Mouse (Mus musculus) kidney, postnatal 0 days (tissue): ENCODE measurements around the gene Mlip. TPM values are rescaled to one million over a fixed set of nuclear protein-coding genes. Genes with fewer than 3 reads are reported as not detected.

ENCODE experiments used
- ATAC-seq: fragments of 200-750 bp; cut with Nextera tagmentation; replicated peaks from 2 replicates; pipeline ENCODE4 v1.8.0; 2017; ENCODE audit warnings: low read depth, moderate number of reproducible peaks, moderate TSS enrichment, moderate library complexity; ENCODE audit not compliant: low FRiP score
- DNase-seq: peaks from one replicate; pipeline ENCODE4 v3.0.0-alpha.2; 2016; ENCODE audit warnings: low spot score
- H3K27ac ChIP-seq: fragments of 300-500 bp; sonication (generic); 2 replicates; pipeline ENCODE4 v1.5.1; 2014; ENCODE audit warnings: mild to moderate bottlenecking
- H3K27me3 ChIP-seq: fragments of 300-500 bp; sonication (generic); 2 replicates; pipeline ENCODE4 v1.6.1; 2014; ENCODE audit warnings: low read length, mixed read lengths; ENCODE audit not compliant: insufficient read depth
- H3K36me3 ChIP-seq: fragments of 300-500 bp; sonication (generic); 2 replicates; pipeline ENCODE4 v1.6.1; 2014; ENCODE audit warnings: low read length, mixed read lengths; ENCODE audit not compliant: insufficient read depth
- H3K4me1 ChIP-seq: fragments of 300-500 bp; sonication (generic); replicated peaks from 2 replicates; pipeline ENCODE4 v1.6.1; 2014; ENCODE audit warnings: antibody characterized with exemption, low read length, mixed read lengths; ENCODE audit not compliant: insufficient read depth
- H3K4me2 ChIP-seq: fragments of 300-500 bp; sonication (generic); 2 replicates; pipeline ENCODE4 v1.6.1; 2014; ENCODE audit warnings: mild to moderate bottlenecking, low read length, moderate library complexity, mixed read lengths
- H3K4me3 ChIP-seq: fragments of 300-500 bp; sonication (generic); replicated peaks from 2 replicates; pipeline ENCODE4 v1.5.1; 2014; ENCODE audit warnings: low read depth, low read length
- H3K9ac ChIP-seq: fragments of 300-500 bp; sonication (generic); 2 replicates; pipeline ENCODE4 v1.6.1; 2014; ENCODE audit warnings: low read depth, low read length
- H3K9me3 ChIP-seq: fragments of 300-500 bp; sonication (generic); replicated peaks from 2 replicates; pipeline ENCODE4 v1.6.1; 2016; ENCODE audit warnings: low read length, inconsistent platforms, mixed read lengths
- CTCF ChIP-seq: IDR thresholded peaks from 2 replicates; pipeline ENCODE4 v1.5.1; 2016; ENCODE audit warnings: antibody characterized with exemption, low read depth, mild to moderate bottlenecking, moderate library complexity
- WGBS: fragments of 180-500 bp; shearing (Covaris S2); extraction: QIAGEN DNeasy Blood & Tissue Kit; methylation state at CpG from one replicate; pipeline ENCODE4 v1.1.7; 2014; 5-methylcytosine and 5-hydroxymethylcytosine counted together
- polyA plus RNA-seq: library from polyadenylated mRNA; unstranded; fragments of >200 nt; fragmentation: Nextera tagmentation; extraction: Ambion mirVana; gene quantifications from 2 replicates; pipeline ENCODE4 v1.2.1, GENCODE M21; 2015

Gene Mlip
- polyA plus RNA-seq, 1 experiment from 2014 or later: 0.12 TPM

DNA sequence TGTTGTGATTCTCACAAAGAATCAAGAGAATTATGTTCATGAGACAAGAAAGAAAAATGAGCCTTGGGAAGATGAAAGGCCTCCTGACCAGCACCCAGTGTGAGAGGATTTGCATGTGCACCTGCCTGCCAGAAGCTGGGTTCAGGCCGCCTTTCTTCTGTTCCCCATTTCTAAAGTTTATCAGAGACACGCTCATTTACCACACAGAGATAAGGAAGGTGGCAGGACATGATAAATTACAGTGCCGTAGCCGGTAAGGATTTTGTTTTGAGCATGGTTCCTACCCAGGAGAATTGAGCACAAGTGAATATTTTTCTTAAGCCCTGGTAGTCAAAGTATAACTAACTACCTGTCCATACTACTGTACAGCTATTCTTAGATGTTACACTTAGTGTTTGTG is 93.7 kb downstream of the Mlip start:
- H3K36me3 ChIP-seq: no peaks in the 10 kb centered on the region
- H3K27me3 ChIP-seq: no peaks in the 10 kb centered on the region
- H3K27ac ChIP-seq: no peak overlapping the region
- H3K4me1 ChIP-seq: no peaks in the 10 kb centered on the region
- no peak overlapping the region for H3K4me2 ChIP-seq
- no peaks in the 10 kb centered on the region for H3K9me3 ChIP-seq
- TF ChIP-seq CTCF: no peak
- DNase-seq (no peak), ATAC-seq (no peak)
- no peak overlapping the region for H3K4me3 ChIP-seq
- no peak overlapping the region for H3K9ac ChIP-seq
- 33% methylated on average over 4 of the region's 4 CpGs for WGBS

- whole genome bisulfite sequencing: 62% methylated on average over 6 of the region's 6 CpGs
- no peak overlapping the region for H3K9ac ChIP-seq
- no peak overlapping the region for H3K27ac ChIP-seq
- TF ChIP-seq CTCF: no peak
- no peak overlapping the region for H3K4me2 ChIP-seq
- H3K4me1 ChIP-seq: no peaks in the 10 kb centered on the region
- DNase-seq (no peak), ATAC-seq (no peak)
- H3K36me3 ChIP-seq: no peaks in the 10 kb centered on the region
- H3K9me3 ChIP-seq: no peaks in the 10 kb centered on the region
- H3K27me3 ChIP-seq: no peaks in the 10 kb centered on the region
- no peak overlapping the region for H3K4me3 ChIP-seq
Measured at GRCm38 (mm10) chr9:77258265-77258664, 94.5 kb downstream of the Mlip start.

DNA sequence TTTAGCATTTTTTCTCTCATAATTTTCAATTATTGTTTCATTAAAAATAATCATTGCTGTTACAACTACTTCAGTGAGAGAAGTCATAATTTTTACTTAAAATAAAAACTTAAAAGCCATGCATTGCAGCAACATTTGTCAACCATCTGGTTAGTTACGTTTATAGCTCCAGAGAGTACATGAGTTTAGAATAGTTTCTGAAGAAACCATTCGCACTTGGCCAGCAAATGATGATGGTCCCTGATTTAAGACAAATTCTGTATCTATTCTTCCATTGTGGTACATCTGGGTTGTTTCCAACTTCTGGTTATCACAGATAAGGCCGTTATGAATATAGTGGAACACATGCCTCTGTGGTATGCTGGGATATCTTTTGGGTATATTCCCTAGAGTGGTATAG is 98.3 kb downstream of the Mlip start:
- Histone ChIP-seq H3K9me3 (no peaks in the 10 kb centered on the region), H3K27me3 (no peaks in the 10 kb centered on the region), H3K4me3 (no peak overlapping the region), H3K9ac (no peak overlapping the region), H3K4me2 (no peak overlapping the region), H3K4me1 (no peaks in the 10 kb centered on the region), H3K27ac (no peak overlapping the region), H3K36me3 (no peaks in the 10 kb centered on the region)
- no peak for TF ChIP-seq CTCF
- WGBS: 93% methylated on average over 3 of the region's 3 CpGs
- ATAC-seq: no peak
- no peak for DNase-seq

DNA sequence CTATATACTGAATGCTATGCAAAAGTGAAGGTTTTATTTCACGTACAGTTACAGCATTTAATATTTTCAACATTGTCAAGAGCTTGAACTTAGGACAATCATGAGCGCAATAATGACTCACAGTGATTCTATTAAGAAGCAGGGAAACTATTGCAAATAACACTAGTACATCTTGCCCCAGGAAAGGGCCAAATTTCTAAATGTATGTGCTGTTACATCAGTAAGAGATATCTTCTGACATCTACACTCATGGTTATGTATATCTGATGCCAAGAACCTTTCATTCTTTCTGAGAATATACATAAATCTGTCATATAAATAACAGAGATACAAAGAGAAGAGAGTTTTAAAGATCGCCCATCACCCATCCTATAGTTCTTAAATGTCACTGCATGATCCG is 100.0 kb downstream of the Mlip start:
- Histone ChIP-seq H3K9ac (no peak overlapping the region), H3K27me3 (no peaks in the 10 kb centered on the region), H3K4me3 (no peak overlapping the region), H3K27ac (no peak overlapping the region), H3K9me3 (no peaks in the 10 kb centered on the region), H3K4me2 (no peak overlapping the region), H3K36me3 (no peaks in the 10 kb centered on the region), H3K4me1 (no peaks in the 10 kb centered on the region)
- WGBS: 86% methylated on average over 4 of the region's 4 CpGs
- TF ChIP-seq CTCF: no peak
- DNase-seq (no peak), ATAC-seq (no peak)

- Histone ChIP-seq H3K4me1 (no peaks in the 10 kb centered on the region), H3K9ac (no peak overlapping the region), H3K4me2 (no peak overlapping the region), H3K9me3 (no peaks in the 10 kb centered on the region), H3K4me3 (no peak overlapping the region), H3K27me3 (no peaks in the 10 kb centered on the region), H3K36me3 (no peaks in the 10 kb centered on the region), H3K27ac (no peak overlapping the region)
- TF ChIP-seq CTCF: no peak
- DNase-seq (no peak), ATAC-seq (no peak)
- 70% methylated on average over 7 of the region's 7 CpGs for WGBS
Measured at GRCm38 (mm10) chr9:77252134-77252533, 100.6 kb downstream of the Mlip start.

DNA sequence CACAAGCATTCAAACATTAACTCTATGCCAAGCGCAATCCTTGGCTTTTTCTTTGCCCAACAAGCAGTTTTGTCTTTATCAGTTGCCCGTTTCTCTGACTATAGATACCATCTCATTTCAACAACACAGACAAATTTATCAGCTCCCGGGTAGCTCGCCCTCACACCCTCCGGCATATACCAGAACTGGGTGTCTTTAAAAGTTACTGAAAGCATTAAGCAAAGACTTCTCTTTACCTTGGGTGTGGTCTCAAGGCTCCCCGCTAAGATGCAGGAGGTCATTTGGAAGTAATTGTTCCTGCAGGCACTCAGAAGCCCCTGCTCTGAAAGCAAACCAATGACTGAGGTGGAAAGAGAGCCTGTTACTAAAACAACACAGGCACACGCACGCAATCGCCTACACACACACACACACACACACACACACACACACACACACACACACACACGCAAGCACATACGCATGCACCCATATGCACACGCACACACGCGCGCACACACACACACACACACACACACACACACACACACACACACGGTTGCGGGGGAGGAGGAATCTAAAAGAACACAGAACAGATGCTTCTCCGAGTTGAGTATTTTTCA is 101.2 kb downstream of the Mlip start:
- 79% methylated on average over 18 of the region's 18 CpGs for WGBS
- Histone ChIP-seq H3K4me3 (no peak overlapping the region), H3K27ac (no peak overlapping the region), H3K36me3 (no peaks in the 10 kb centered on the region), H3K9ac (no peak overlapping the region), H3K4me1 (no peaks in the 10 kb centered on the region), H3K4me2 (no peak overlapping the region), H3K9me3 (no peaks in the 10 kb centered on the region), H3K27me3 (no peaks in the 10 kb centered on the region)
- ATAC-seq (no peak), DNase-seq (no peak)
- no peak for TF ChIP-seq CTCF

- no peak overlapping the region for H3K4me3 ChIP-seq
- H3K9me3 ChIP-seq: no peaks in the 10 kb centered on the region
- H3K4me1 ChIP-seq: no peaks in the 10 kb centered on the region
- DNase-seq (peak; percentile 1), ATAC-seq (no peak)
- no peak overlapping the region for H3K4me2 ChIP-seq
- no peak overlapping the region for H3K27ac ChIP-seq
- TF ChIP-seq CTCF: no peak
- H3K27me3 ChIP-seq: no peaks in the 10 kb centered on the region
- no peaks in the 10 kb centered on the region for H3K36me3 ChIP-seq
- no peak overlapping the region for H3K9ac ChIP-seq
- WGBS: 64% methylated on average over 1 of the region's 1 CpGs
Measured at GRCm38 (mm10) chr9:77198250-77198649, 154.5 kb downstream of the Mlip start.
